Mouse (Mus musculus): ENCODE data around the gene Amz2.

- TF ChIP-seq CTCF (IDR thresholded peaks at IDR 0.05; ENCODE audit: borderline replicate concordance, control insufficient read depth, extremely low read depth, insufficient read depth, low read length, poor library complexity) (no peak), POLR2A (IDR thresholded peaks at IDR 0.05; ENCODE audit: control insufficient read depth, extremely low read depth, insufficient read depth, low read length, poor library complexity) (no peak)
Observed at GRCm38 (mm10) chr11:109419461-109419860, 6.3 kb upstream of the Amz2 start.

Data from thymus, adult 2 months (tissue).